Mouse (Mus musculus): Measurements from ENCODE around the gene Fam118b. TPM values are rescaled to one million over a fixed set of nuclear protein-coding genes. Genes with fewer than 3 reads are reported as not detected.

Gene Fam118b
- polyA plus RNA-seq, 1 experiment: 22.0 TPM

DNA sequence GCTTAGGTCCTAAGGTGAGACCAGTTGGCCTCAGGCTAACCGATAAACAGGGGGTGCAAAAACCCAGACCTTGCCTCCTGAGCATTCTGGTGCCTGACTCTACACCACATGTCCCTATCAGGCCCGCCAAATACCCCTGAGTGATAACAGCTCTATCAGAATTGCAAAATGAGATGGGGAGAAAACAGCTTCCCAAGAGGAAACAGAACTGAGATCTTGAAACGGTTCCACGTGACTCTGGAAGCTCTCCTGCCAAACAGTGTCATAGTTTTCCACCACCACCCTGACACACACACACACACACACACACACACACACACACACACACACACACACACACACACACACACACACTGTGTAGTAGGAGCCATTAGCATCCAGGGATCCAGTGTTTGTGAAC, 23.3 kb upstream of the Fam118b start:
- H3K4me1 ChIP-seq (ENCODE audit: control insufficient read depth, insufficient read depth, low read length): no peaks in the 10 kb centered on the region
- TF ChIP-seq POLR2A (IDR thresholded peaks at IDR 0.05; ENCODE audit: extremely low read depth, insufficient read depth, low read length): no peak
- TF ChIP-seq CTCF (IDR thresholded peaks at IDR 0.05; ENCODE audit: extremely low read depth, insufficient read depth, low read length): no peak
- H3K27ac ChIP-seq (ENCODE audit: insufficient read depth, low read length): no peak overlapping the region

GRCm38 (mm10) chr9:35290417-35290816, 22.8 kb upstream of the Fam118b start:
- Histone ChIP-seq H3K4me3 (ENCODE audit: insufficient read depth, low read length) (no peak overlapping the region), H3K27ac (ENCODE audit: insufficient read depth, low read length) (no peak overlapping the region), H3K4me1 (ENCODE audit: control insufficient read depth, insufficient read depth, low read length) (no peaks in the 10 kb centered on the region)
- no peak for TF ChIP-seq POLR2A (IDR thresholded peaks at IDR 0.05; ENCODE audit: extremely low read depth, insufficient read depth, low read length)
- TF ChIP-seq CTCF (IDR thresholded peaks at IDR 0.05; ENCODE audit: extremely low read depth, insufficient read depth, low read length): no peak

More for the DNA sequence above, 23.3 kb upstream of the Fam118b start:
- no peak overlapping the region for H3K4me3 ChIP-seq (ENCODE audit: insufficient read depth, low read length)

GRCm38 (mm10) chr9:35289992-35290391, 22.4 kb upstream of the Fam118b start:
- Histone ChIP-seq H3K4me1 (ENCODE audit: control insufficient read depth, insufficient read depth, low read length) (no peaks in the 10 kb centered on the region), H3K27ac (ENCODE audit: insufficient read depth, low read length) (no peak overlapping the region), H3K4me3 (ENCODE audit: insufficient read depth, low read length) (no peak overlapping the region)
- no peak for TF ChIP-seq POLR2A (IDR thresholded peaks at IDR 0.05; ENCODE audit: extremely low read depth, insufficient read depth, low read length)
- no peak for TF ChIP-seq CTCF (IDR thresholded peaks at IDR 0.05; ENCODE audit: extremely low read depth, insufficient read depth, low read length)

- no peak overlapping the region for H3K4me3 ChIP-seq (ENCODE audit: insufficient read depth, low read length)
- H3K4me1 ChIP-seq (ENCODE audit: control insufficient read depth, insufficient read depth, low read length): no peaks in the 10 kb centered on the region
- H3K27ac ChIP-seq (ENCODE audit: insufficient read depth, low read length): no peak overlapping the region
- TF ChIP-seq POLR2A (IDR thresholded peaks at IDR 0.05; ENCODE audit: extremely low read depth, insufficient read depth, low read length): no peak
Observed at GRCm38 (mm10) chr9:35286351-35286750, 18.7 kb upstream of the Fam118b start.

DNA sequence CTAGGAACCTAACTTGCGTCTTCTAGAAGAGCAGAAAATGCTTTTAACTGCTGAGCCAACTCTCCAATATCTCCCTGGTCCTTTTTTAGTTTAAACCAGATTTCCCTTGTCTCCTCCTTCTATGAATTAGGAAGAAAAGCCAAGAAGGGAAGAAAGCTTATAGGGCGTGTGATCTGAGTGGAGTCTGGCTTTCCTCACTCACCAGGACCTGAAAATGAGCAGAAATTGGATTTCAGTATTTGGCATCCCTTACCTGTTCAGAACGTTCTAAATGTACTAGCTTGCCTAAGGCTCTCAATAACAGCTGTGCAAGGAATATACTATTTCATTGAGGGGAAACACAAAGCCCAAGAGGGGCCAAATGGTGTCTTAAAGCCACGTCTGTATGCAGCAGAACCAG, 16.7 kb upstream of the Fam118b start:
- Histone ChIP-seq H3K4me1 (ENCODE audit: control insufficient read depth, insufficient read depth, low read length) (no peaks in the 10 kb centered on the region), H3K27ac (ENCODE audit: insufficient read depth, low read length) (no peak overlapping the region), H3K4me3 (ENCODE audit: insufficient read depth, low read length) (no peak overlapping the region)
- TF ChIP-seq CTCF (IDR thresholded peaks at IDR 0.05; ENCODE audit: extremely low read depth, insufficient read depth, low read length) (no peak), POLR2A (IDR thresholded peaks at IDR 0.05; ENCODE audit: extremely low read depth, insufficient read depth, low read length) (no peak)

GRCm38 (mm10) chr9:35283415-35284069, 15.9 kb upstream of the Fam118b start:
- TF ChIP-seq CTCF (IDR thresholded peaks at IDR 0.05; ENCODE audit: extremely low read depth, insufficient read depth, low read length) (no peak), POLR2A (IDR thresholded peaks at IDR 0.05; ENCODE audit: extremely low read depth, insufficient read depth, low read length) (no peak)
- H3K4me3 ChIP-seq (ENCODE audit: insufficient read depth, low read length): no peak overlapping the region
- H3K27ac ChIP-seq (ENCODE audit: insufficient read depth, low read length): no peak overlapping the region
- no peaks in the 10 kb centered on the region for H3K4me1 ChIP-seq (ENCODE audit: control insufficient read depth, insufficient read depth, low read length)

DNA sequence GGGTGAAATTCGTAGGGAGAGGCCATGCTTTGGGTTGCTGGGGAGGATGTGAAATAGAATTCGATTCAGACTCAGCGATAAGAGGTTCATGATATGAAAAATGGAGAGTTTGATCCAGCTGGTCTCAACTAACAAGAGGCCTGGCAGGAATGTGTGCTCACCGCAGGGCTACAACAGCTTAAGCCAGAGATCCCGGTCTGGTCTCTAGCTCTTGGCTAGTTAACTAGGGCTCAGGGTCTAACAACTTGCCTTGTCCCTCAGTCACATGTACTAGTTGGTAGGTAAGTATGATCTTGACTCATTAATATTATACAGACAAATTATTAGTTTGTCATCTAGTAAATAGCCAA, 15.2 kb upstream of the Fam118b start:
- Histone ChIP-seq H3K27ac (ENCODE audit: insufficient read depth, low read length) (no peak overlapping the region), H3K4me3 (ENCODE audit: insufficient read depth, low read length) (no peak overlapping the region), H3K4me1 (ENCODE audit: control insufficient read depth, insufficient read depth, low read length) (no peaks in the 10 kb centered on the region)
- TF ChIP-seq CTCF (IDR thresholded peaks at IDR 0.05; ENCODE audit: extremely low read depth, insufficient read depth, low read length) (no peak), POLR2A (IDR thresholded peaks at IDR 0.05; ENCODE audit: extremely low read depth, insufficient read depth, low read length) (no peak)

DNA sequence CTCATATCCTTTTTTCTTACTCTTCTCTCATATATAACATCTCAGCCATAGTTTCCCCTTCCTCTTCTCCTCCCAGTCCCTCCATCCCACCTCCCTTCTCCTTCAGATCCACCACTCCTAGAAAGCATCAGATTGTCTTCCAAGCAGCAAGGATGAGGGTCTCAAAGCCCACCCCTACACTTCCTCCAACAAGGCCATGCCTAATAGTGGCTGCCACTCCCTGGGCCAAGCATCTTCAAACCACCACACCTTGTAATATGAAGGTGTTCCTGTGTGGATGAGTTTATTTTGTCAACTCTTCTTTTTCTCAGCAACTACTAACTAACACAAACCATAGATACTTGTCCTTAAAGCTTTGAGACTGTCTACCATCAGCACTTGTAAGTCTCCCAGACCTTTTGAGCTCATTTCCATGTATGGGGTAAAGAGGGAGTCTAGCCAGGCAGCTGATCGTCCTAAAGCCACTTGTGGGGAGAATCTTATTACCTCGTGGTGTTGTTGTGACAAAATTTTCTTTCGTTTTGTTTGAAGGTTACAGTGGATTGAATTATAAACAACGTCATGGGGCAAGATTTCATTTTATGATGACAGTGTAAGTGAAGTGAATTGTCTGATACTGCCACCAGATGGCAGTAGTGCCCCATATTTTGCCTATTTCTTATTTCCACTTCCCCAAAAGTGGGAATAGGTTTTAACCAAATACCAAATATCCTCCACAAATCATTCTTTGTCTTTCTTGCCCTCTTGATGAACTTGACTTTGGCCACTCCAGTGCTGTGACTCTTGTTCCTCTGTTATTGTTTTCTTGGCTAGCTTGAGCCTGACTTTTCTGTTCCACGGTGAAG, 14.6 kb upstream of the Fam118b start:
- H3K4me1 ChIP-seq (ENCODE audit: control insufficient read depth, insufficient read depth, low read length): no peaks in the 10 kb centered on the region
- no peak overlapping the region for H3K27ac ChIP-seq (ENCODE audit: insufficient read depth, low read length)
- H3K4me3 ChIP-seq (ENCODE audit: insufficient read depth, low read length): no peak overlapping the region
- TF ChIP-seq POLR2A (IDR thresholded peaks at IDR 0.05; ENCODE audit: extremely low read depth, insufficient read depth, low read length) (no peak), CTCF (IDR thresholded peaks at IDR 0.05; ENCODE audit: extremely low read depth, insufficient read depth, low read length) (peak; percentile 27; the same call in 1 of the 2 replicates)

- no peak overlapping the region for H3K27ac ChIP-seq (ENCODE audit: insufficient read depth, low read length)
- no peak for TF ChIP-seq POLR2A (IDR thresholded peaks at IDR 0.05; ENCODE audit: extremely low read depth, insufficient read depth, low read length)
- no peak for TF ChIP-seq CTCF (IDR thresholded peaks at IDR 0.05; ENCODE audit: extremely low read depth, insufficient read depth, low read length)
- H3K4me1 ChIP-seq (ENCODE audit: control insufficient read depth, insufficient read depth, low read length): no peaks in the 10 kb centered on the region
- H3K4me3 ChIP-seq (ENCODE audit: insufficient read depth, low read length): no peak overlapping the region
Observed at GRCm38 (mm10) chr9:35278451-35278850, 10.8 kb upstream of the Fam118b start.

DNA sequence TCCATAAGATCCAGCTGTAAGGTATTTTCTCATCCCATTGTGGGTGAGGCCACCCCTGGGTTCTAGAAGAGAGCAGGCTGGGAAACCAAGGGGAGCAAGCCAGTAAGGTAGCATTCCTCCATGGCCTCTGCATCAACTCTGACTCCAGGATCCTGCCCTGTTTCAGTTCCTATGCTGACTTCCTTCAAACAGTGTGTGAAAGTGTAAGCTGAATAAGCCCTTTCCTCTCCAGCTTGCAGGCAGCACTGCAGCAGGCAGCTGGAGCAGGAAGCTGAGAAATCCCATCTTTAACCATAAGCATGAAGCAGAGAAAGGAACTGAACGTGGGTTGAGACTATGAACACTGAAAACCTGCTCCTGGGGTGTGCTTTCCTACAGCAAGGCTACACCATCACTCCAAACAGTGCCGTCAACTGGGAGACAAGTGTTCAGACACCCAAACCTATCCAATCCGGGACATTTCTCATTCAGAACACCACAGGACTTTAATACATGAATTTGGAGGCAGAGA, 10.3 kb upstream of the Fam118b start:
- no peak overlapping the region for H3K4me3 ChIP-seq (ENCODE audit: insufficient read depth, low read length)
- no peak for TF ChIP-seq CTCF (IDR thresholded peaks at IDR 0.05; ENCODE audit: extremely low read depth, insufficient read depth, low read length)
- no peak for TF ChIP-seq POLR2A (IDR thresholded peaks at IDR 0.05; ENCODE audit: extremely low read depth, insufficient read depth, low read length)
- no peak overlapping the region for H3K27ac ChIP-seq (ENCODE audit: insufficient read depth, low read length)
- no peaks in the 10 kb centered on the region for H3K4me1 ChIP-seq (ENCODE audit: control insufficient read depth, insufficient read depth, low read length)
